Mouse (Mus musculus) ES-E14 (cell line): ENCODE data around the gene Rab13. TPM values are rescaled to one million over a fixed set of nuclear protein-coding genes. Genes with fewer than 3 reads are reported as not detected.
A peak's percentile ranks its signal among the peaks of the same experiment; 100 is the strongest.

ENCODE experiments used
- DNase-seq: peaks from one replicate; pipeline ENCODE4 v3.0.0-alpha.2; 2013; ENCODE audit warnings: low read depth, low spot score
- H3K27ac ChIP-seq: 2 replicates; pipeline ENCODE4 v1.5.1; 2012; ENCODE audit warnings: low read depth, mild to moderate bottlenecking, low read length, moderate library complexity, mixed read lengths; ENCODE audit not compliant: poor library complexity, insufficient read depth, severe bottlenecking
- H3K36me3 ChIP-seq: 2 replicates; pipeline ENCODE4 v1.6.1; 2012; ENCODE audit warnings: mild to moderate bottlenecking, low read length, moderate library complexity, mixed read lengths; ENCODE audit not compliant: control insufficient read depth, poor library complexity, insufficient read depth, severe bottlenecking
- H3K4me1 ChIP-seq, 2 experiments: fragments of 150-350 bp in 1 of 2; sonication (generic) in 1 of 2; 2 replicates each; pipeline ENCODE4 v1.6.1; 2012; ENCODE audit warnings: low read length in 2 of 2, mild to moderate bottlenecking in 1 of 2, mixed read lengths in 1 of 2; ENCODE audit not compliant: control insufficient read depth in 2 of 2, insufficient read depth in 2 of 2, poor library complexity in 1 of 2
- H3K4me3 ChIP-seq, 2 experiments: fragments of 150-350 bp in 1 of 2; sonication (generic) in 1 of 2; 2 replicates each; pipeline ENCODE4 v1.5.1; 2012; ENCODE audit warnings: low read length in 2 of 2, low read depth in 1 of 2, mild to moderate bottlenecking in 1 of 2, mixed read lengths in 1 of 2; ENCODE audit not compliant: insufficient read depth in 1 of 2, poor library complexity in 1 of 2, severe bottlenecking in 1 of 2
- H3K9ac ChIP-seq: 2 replicates; pipeline ENCODE4 v1.6.1; 2012; ENCODE audit warnings: low read depth, mild to moderate bottlenecking, low read length, mixed read lengths; ENCODE audit not compliant: poor library complexity, insufficient read depth, severe bottlenecking
- H3K9me3 ChIP-seq: fragments of 150-350 bp; sonication (generic); 2 replicates; pipeline ENCODE4 v1.6.1; 2012; ENCODE audit warnings: low read depth, mild to moderate bottlenecking, low read length; ENCODE audit not compliant: control insufficient read depth, insufficient read depth
- CHD2 ChIP-seq: IDR thresholded peaks from 2 replicates; pipeline ENCODE4 v1.6.1; 2014; ENCODE audit warnings: mild to moderate bottlenecking, low read depth, low read length, inconsistent platforms
- HCFC1 ChIP-seq: IDR thresholded peaks from 2 replicates; pipeline ENCODE4 v1.6.1; 2012; ENCODE audit warnings: low read length, inconsistent platforms, borderline replicate concordance; ENCODE audit not compliant: insufficient read depth
- MAFK ChIP-seq: IDR thresholded peaks from 2 replicates; pipeline ENCODE4 v1.6.1; 2014; ENCODE audit warnings: mild to moderate bottlenecking, low read depth, low read length, inconsistent platforms; ENCODE audit not compliant: insufficient read depth
- ZC3H11A ChIP-seq: IDR thresholded peaks from 2 replicates; pipeline ENCODE4 v1.6.1; 2012; ENCODE audit warnings: low read depth, mild to moderate bottlenecking, inconsistent platforms, low read length, borderline replicate concordance
- ZNF384 ChIP-seq: IDR thresholded peaks from 2 replicates; pipeline ENCODE4 v1.6.1; 2012; ENCODE audit warnings: low read depth, low read length, inconsistent platforms
- in situ Hi-C, 2 experiments: fragments of 600-800 bp; cut with MboI; formaldehyde crosslinking; loops; one replicate each; pipeline ENCODE4 v1.15.1; 2025; ENCODE audit warnings: low sequenced_read_pairs in 2 of 2, inconsistent platforms in 1 of 2; ENCODE audit not compliant: unreplicated experiment in 2 of 2
- total RNA-seq: library from RNA; depleted of rRNA; stranded (reverse); fragments of 300-350 nt; gene quantifications from 2 replicates; pipeline ENCODE4 v1.2.3, GENCODE M21; 2012

Gene Rab13
- total RNA-seq, 1 experiment: 13.2 TPM

- peak within 1 kb of the TSS; percentile 70 for H3K27ac ChIP-seq
- H3K9me3 ChIP-seq: no peaks in the 10 kb centered on the region
- H3K4me3 ChIP-seq: peak within 1 kb of the TSS; percentile 74 to 76
- no peaks in the 10 kb centered on the region for H3K4me1 ChIP-seq
- in situ Hi-C loops: no loop called here
- H3K9ac ChIP-seq: peak within 1 kb of the TSS; percentile 88
- H3K36me3 ChIP-seq: peaks cover 3% of the 10 kb centered on the region
- TF ChIP-seq ZNF384 (no peak), HCFC1 (peak; percentile 92), CHD2 (peak; percentile 77), ZC3H11A (no peak)
- peak; percentile 92 for DNase-seq
These were observed 18.2 kb downstream of the Rab13 start, which contains the start of gene Jtb for GRCm38 (mm10) chr3:90231507-90232333. Gene Jtb (plus strand): TSS chr3:90231597.

- no peak for TF ChIP-seq MAFK
- TF ChIP-seq ZC3H11A: no peak
- no peak for TF ChIP-seq ZNF384
- no peak for TF ChIP-seq CHD2
- TF ChIP-seq HCFC1: no peak
- Histone ChIP-seq H3K9ac (no peak overlapping the region), H3K4me1 (peaks cover 0 to 11% of the 10 kb centered on the region in 2 experiments; a peak in 1 of 4 replicates), H3K36me3 (no peaks in the 10 kb centered on the region), H3K4me3 (no peak overlapping the region), H3K9me3 (no peaks in the 10 kb centered on the region), H3K27ac (no peak overlapping the region)
- in situ Hi-C loops: no loop called here
- no peak for DNase-seq
These were observed 27.8 kb downstream of the Rab13 start for GRCm38 (mm10) chr3:90241251-90241650.

GRCm38 (mm10) chr3:90241669-90242358 is 28.3 kb downstream of the Rab13 start:
- DNase-seq: no peak
- Histone ChIP-seq H3K9ac (no peak overlapping the region), H3K4me1 (peaks cover 0 to 13% of the 10 kb centered on the region in 2 experiments; a peak in 2 of 4 replicates), H3K27ac (no peak overlapping the region), H3K9me3 (no peaks in the 10 kb centered on the region), H3K36me3 (no peaks in the 10 kb centered on the region), H3K4me3 (no peak overlapping the region)
- TF ChIP-seq MAFK: no peak
- no peak for TF ChIP-seq CHD2
- TF ChIP-seq ZC3H11A: no peak
- no peak for TF ChIP-seq ZNF384
- TF ChIP-seq HCFC1: no peak
- in situ Hi-C loops: no loop called here

GRCm38 (mm10) chr3:90242984-90243775 is 29.7 kb downstream of the Rab13 start, which contains the start of gene Creb3l4:
Gene Creb3l4 (minus strand): TSS chr3:90243512.
- DNase-seq: peak; percentile 75
- in situ Hi-C loops: no loop called here

More at GRCm38 (mm10) chr3:90242984-90243775, 29.7 kb downstream of the Rab13 start, which contains the start of gene Creb3l4:
- peak within 1 kb of the TSS; percentile 34 for H3K9ac ChIP-seq
- no peaks in the 10 kb centered on the region for H3K36me3 ChIP-seq
- H3K9me3 ChIP-seq: no peaks in the 10 kb centered on the region
- H3K27ac ChIP-seq: no peak within 1 kb of the TSS; the same call in 1 of the 2 replicates
- peak within 1 kb of the TSS; percentile 26 to 37 for H3K4me3 ChIP-seq
- H3K4me1 ChIP-seq: peaks cover 0 to 13% of the 10 kb centered on the region in 2 experiments; a peak in 2 of 4 replicates
- TF ChIP-seq ZC3H11A (no peak), HCFC1 (no peak), MAFK (no peak), CHD2 (no peak), ZNF384 (no peak)
